Mouse (Mus musculus) forebrain, embryonic 11.5 days (tissue): ENCODE measurements around the gene Cyth4. TPM values are rescaled to one million over a fixed set of nuclear protein-coding genes. Genes with fewer than 3 reads are reported as not detected.

Experiments
- ATAC-seq: fragments of 200-750 bp; cut with Nextera tagmentation; replicated peaks from 2 replicates; pipeline ENCODE4 v1.8.0; 2017; ENCODE audit warnings: moderate TSS enrichment; ENCODE audit not compliant: low FRiP score
- DNase-seq: peaks from one replicate; pipeline ENCODE4 v3.0.0-alpha.2; 2017; ENCODE audit warnings: low spot score
- H3K27ac ChIP-seq: fragments of 300-500 bp; sonication (generic); 2 replicates; pipeline ENCODE4 v1.5.1; 2014; ENCODE audit warnings: low read depth, low read length
- H3K27me3 ChIP-seq: fragments of 300-500 bp; sonication (generic); 2 replicates; pipeline ENCODE4 v1.6.1; 2014; ENCODE audit warnings: mild to moderate bottlenecking, low read length, mixed read lengths; ENCODE audit not compliant: control insufficient read depth, insufficient read depth
- H3K36me3 ChIP-seq: fragments of 300-500 bp; sonication (generic); 2 replicates; pipeline ENCODE4 v1.6.1; 2014; ENCODE audit warnings: mild to moderate bottlenecking, low read length, moderate library complexity, mixed read lengths; ENCODE audit not compliant: control insufficient read depth, insufficient read depth
- H3K4me1 ChIP-seq: fragments of 300-500 bp; sonication (generic); replicated peaks from 2 replicates; pipeline ENCODE4 v1.6.1; 2014; ENCODE audit warnings: low read length, mixed read lengths; ENCODE audit not compliant: control insufficient read depth, insufficient read depth
- H3K4me2 ChIP-seq: fragments of 300-500 bp; sonication (generic); 2 replicates; pipeline ENCODE4 v1.6.1; 2014; ENCODE audit warnings: low read depth, mild to moderate bottlenecking, low read length, moderate library complexity, mixed read lengths; ENCODE audit not compliant: severe bottlenecking
- H3K4me3 ChIP-seq: fragments of 300-500 bp; sonication (generic); 2 replicates; pipeline ENCODE4 v1.5.1; 2014; ENCODE audit warnings: low read depth, low read length
- H3K9ac ChIP-seq: fragments of 300-500 bp; sonication (generic); 2 replicates; pipeline ENCODE4 v1.6.1; 2014; ENCODE audit warnings: low read length
- H3K9me3 ChIP-seq: fragments of 300-500 bp; sonication (generic); 2 replicates; pipeline ENCODE4 v1.6.1; 2016; ENCODE audit warnings: low read length, mixed read lengths; ENCODE audit not compliant: control insufficient read depth
- WGBS: fragments of 180-500 bp; shearing (Covaris S2); extraction: QIAGEN DNeasy Blood & Tissue Kit; methylation state at CpG from one replicate; pipeline ENCODE4 v1.1.7; 2014; 5-methylcytosine and 5-hydroxymethylcytosine counted together
- polyA plus RNA-seq: library from polyadenylated mRNA; unstranded; fragments of >200 nt; fragmentation: Nextera tagmentation; extraction: Ambion mirVana; gene quantifications from 2 replicates; pipeline ENCODE4 v1.2.1, GENCODE M21; 2014

Gene Cyth4
- polyA plus RNA-seq = 1.9 and 2.0 TPM in 2 replicates

GRCm38 (mm10) chr15:78596914-78597313 is at the start of gene Cyth4:
Gene Cyth4 (plus strand): TSS chr15:78597047.
- H3K4me3 ChIP-seq = no peak within 1 kb of the TSS
- no peaks in the 10 kb centered on the region for H3K27me3 ChIP-seq
- no peak within 1 kb of the TSS for H3K27ac ChIP-seq
- H3K36me3 ChIP-seq = no peaks in the 10 kb centered on the region
- H3K4me2 ChIP-seq = no peak within 1 kb of the TSS
- H3K9ac ChIP-seq = no peak within 1 kb of the TSS
- DNase-seq = no peak
- ATAC-seq = no peak
- 84% methylated on average over 7 of the region's 7 CpGs for WGBS
- no peaks in the 10 kb centered on the region for H3K4me1 ChIP-seq
- H3K9me3 ChIP-seq = no peaks in the 10 kb centered on the region

- Histone ChIP-seq H3K9me3 (no peaks in the 10 kb centered on the region; the same call in 1 of the 2 replicates), H3K4me3 (no peak overlapping the region), H3K4me1 (0 out of 2 replicates have a peak, but pooled peaks cover 2% of the 10 kb centered on the region), H3K36me3 (no peaks in the 10 kb centered on the region), H3K4me2 (no peak overlapping the region), H3K27ac (no peak overlapping the region), H3K9ac (no peak overlapping the region), H3K27me3 (no peaks in the 10 kb centered on the region; the same call in 1 of the 2 replicates)
- DNase-seq = no peak
- WGBS = 50% methylated on average over 5 of the region's 5 CpGs
- no peak for ATAC-seq
Measured at GRCm38 (mm10) chr15:78547415-78548335, 49.2 kb upstream of the Cyth4 start.

- ATAC-seq (no peak), DNase-seq (no peak)
- Histone ChIP-seq H3K27me3 (no peaks in the 10 kb centered on the region; the same call in 1 of the 2 replicates), H3K9ac (no peak overlapping the region), H3K4me2 (no peak overlapping the region), H3K36me3 (no peaks in the 10 kb centered on the region), H3K4me1 (0 out of 2 replicates have a peak, but pooled peaks cover 2% of the 10 kb centered on the region), H3K27ac (no peak overlapping the region), H3K9me3 (no peaks in the 10 kb centered on the region; the same call in 1 of the 2 replicates), H3K4me3 (no peak overlapping the region)
- WGBS = 34% methylated on average over 3 of the region's 3 CpGs
Measured at GRCm38 (mm10) chr15:78548336-78548665, 48.5 kb upstream of the Cyth4 start.

GRCm38 (mm10) chr15:78548711-78549110 is 48.1 kb upstream of the Cyth4 start:
- ATAC-seq (no peak), DNase-seq (no peak)
- no peaks in the 10 kb centered on the region; the same call in 1 of the 2 replicates for H3K27me3 ChIP-seq
- no peak overlapping the region for H3K4me2 ChIP-seq
- 76% methylated on average over 8 of the region's 8 CpGs for WGBS
- H3K36me3 ChIP-seq = no peaks in the 10 kb centered on the region
- no peaks in the 10 kb centered on the region; the same call in 1 of the 2 replicates for H3K9me3 ChIP-seq
- H3K27ac ChIP-seq = no peak overlapping the region
- H3K9ac ChIP-seq = no peak overlapping the region
- 0 out of 2 replicates have a peak, but pooled peaks cover 2% of the 10 kb centered on the region for H3K4me1 ChIP-seq
- no peak overlapping the region for H3K4me3 ChIP-seq

GRCm38 (mm10) chr15:78549189-78549734 is 47.6 kb upstream of the Cyth4 start:
- DNase-seq = no peak
- H3K36me3 ChIP-seq = no peaks in the 10 kb centered on the region
- WGBS = 85% methylated on average over 4 of the region's 4 CpGs
- H3K4me2 ChIP-seq = no peak overlapping the region
- H3K9me3 ChIP-seq = no peaks in the 10 kb centered on the region; the same call in 1 of the 2 replicates
- no peak for ATAC-seq
- H3K4me1 ChIP-seq = 0 out of 2 replicates have a peak, but pooled peaks cover 2% of the 10 kb centered on the region
- no peaks in the 10 kb centered on the region; the same call in 1 of the 2 replicates for H3K27me3 ChIP-seq
- no peak overlapping the region for H3K9ac ChIP-seq
- no peak overlapping the region for H3K4me3 ChIP-seq
- no peak overlapping the region for H3K27ac ChIP-seq

- Histone ChIP-seq H3K9me3 (no peaks in the 10 kb centered on the region; the same call in 1 of the 2 replicates), H3K27ac (no peak overlapping the region), H3K4me3 (no peak overlapping the region)
Measured at GRCm38 (mm10) chr15:78554545-78555313, 42.1 kb upstream of the Cyth4 start.

GRCm38 (mm10) chr15:78557693-78558535 is 38.9 kb upstream of the Cyth4 start:
- H3K4me2 ChIP-seq = no peak overlapping the region
- WGBS = 75% methylated on average over 10 of the region's 10 CpGs
- no peaks in the 10 kb centered on the region for H3K4me1 ChIP-seq
- DNase-seq (no peak), ATAC-seq (no peak)
- no peak overlapping the region for H3K4me3 ChIP-seq
- no peaks in the 10 kb centered on the region for H3K27me3 ChIP-seq
- no peak overlapping the region for H3K27ac ChIP-seq
- no peaks in the 10 kb centered on the region for H3K36me3 ChIP-seq
- no peaks in the 10 kb centered on the region for H3K9me3 ChIP-seq
- no peak overlapping the region for H3K9ac ChIP-seq

More at GRCm38 (mm10) chr15:78554545-78555313, 42.1 kb upstream of the Cyth4 start:
- 67% methylated on average over 25 of the region's 25 CpGs for WGBS
- no peaks in the 10 kb centered on the region for H3K27me3 ChIP-seq
- no peak overlapping the region for H3K9ac ChIP-seq
- no peaks in the 10 kb centered on the region for H3K4me1 ChIP-seq
- DNase-seq (no peak), ATAC-seq (no peak)
- H3K4me2 ChIP-seq = no peak overlapping the region
- H3K36me3 ChIP-seq = no peaks in the 10 kb centered on the region
